Mouse (Mus musculus) stomach, embryonic 14.5 days (tissue): Measurements from ENCODE around the gene Gpr1. TPM values are rescaled to one million over a fixed set of nuclear protein-coding genes. Genes with fewer than 3 reads are reported as not detected.
"Not testable (repeated sequence)": the region's sequence is repeated elsewhere in the genome, so short reads cannot be mapped to it uniquely, and the experiment has no call there.

Experiments
- ATAC-seq: fragments of 200-750 bp; cut with Nextera tagmentation; 2 replicates; pipeline ENCODE4 v1.8.0; 2017; ENCODE audit warnings: low read depth, moderate TSS enrichment; ENCODE audit not compliant: insufficient number of reproducible peaks, insufficient read depth, low FRiP score
- H3K27ac ChIP-seq: fragments of 300-500 bp; sonication (generic); 2 replicates; pipeline ENCODE4 v1.5.1; 2014; ENCODE audit warnings: mild to moderate bottlenecking, low read length, moderate library complexity, mixed read lengths
- H3K27me3 ChIP-seq: fragments of 300-500 bp; sonication (generic); 2 replicates; pipeline ENCODE4 v1.6.1; 2014; ENCODE audit warnings: low read length, control low read depth, mixed read lengths; ENCODE audit not compliant: control insufficient read depth, insufficient read depth
- H3K36me3 ChIP-seq: fragments of 300-500 bp; sonication (generic); 2 replicates; pipeline ENCODE4 v1.6.1; 2014; ENCODE audit warnings: mild to moderate bottlenecking, control low read depth, low read length, moderate library complexity, mixed read lengths; ENCODE audit not compliant: control insufficient read depth, insufficient read depth
- H3K4me1 ChIP-seq: fragments of 300-500 bp; sonication (generic); 2 replicates; pipeline ENCODE4 v1.6.1; 2014; ENCODE audit warnings: low read length, control low read depth, mixed read lengths; ENCODE audit not compliant: control insufficient read depth, insufficient read depth
- H3K4me2 ChIP-seq: fragments of 300-500 bp; sonication (generic); replicated peaks from 2 replicates; pipeline ENCODE4 v1.6.1; 2014; ENCODE audit warnings: low read depth, low read length, control low read depth
- H3K4me3 ChIP-seq: fragments of 300-500 bp; sonication (generic); 2 replicates; pipeline ENCODE4 v1.5.1; 2014; ENCODE audit warnings: low read depth, low read length, control low read depth
- H3K9ac ChIP-seq: fragments of 300-500 bp; sonication (generic); replicated peaks from 2 replicates; pipeline ENCODE4 v1.6.1; 2014; ENCODE audit warnings: low read depth, mild to moderate bottlenecking, control low read depth, low read length, moderate library complexity, mixed read lengths
- H3K9me3 ChIP-seq: fragments of 300-500 bp; sonication (generic); 2 replicates; pipeline ENCODE4 v1.6.1; 2016; ENCODE audit warnings: low read depth, low read length, control low read depth; ENCODE audit not compliant: control insufficient read depth
- WGBS: fragments of 180-500 bp; shearing (Covaris S2); extraction: QIAGEN DNeasy Blood & Tissue Kit; methylation state at CpG from one replicate; pipeline ENCODE4 v1.1.7; 2014; 5-methylcytosine and 5-hydroxymethylcytosine counted together
- polyA plus RNA-seq: library from polyadenylated mRNA; unstranded; fragments of >200 nt; fragmentation: Nextera tagmentation; extraction: Ambion mirVana; gene quantifications from 2 replicates; pipeline ENCODE4 v1.2.1, GENCODE M21; 2014

The Gpr1 gene
- polyA plus RNA-seq, 1 experiment from 2014 or later = 0.13 TPM

DNA sequence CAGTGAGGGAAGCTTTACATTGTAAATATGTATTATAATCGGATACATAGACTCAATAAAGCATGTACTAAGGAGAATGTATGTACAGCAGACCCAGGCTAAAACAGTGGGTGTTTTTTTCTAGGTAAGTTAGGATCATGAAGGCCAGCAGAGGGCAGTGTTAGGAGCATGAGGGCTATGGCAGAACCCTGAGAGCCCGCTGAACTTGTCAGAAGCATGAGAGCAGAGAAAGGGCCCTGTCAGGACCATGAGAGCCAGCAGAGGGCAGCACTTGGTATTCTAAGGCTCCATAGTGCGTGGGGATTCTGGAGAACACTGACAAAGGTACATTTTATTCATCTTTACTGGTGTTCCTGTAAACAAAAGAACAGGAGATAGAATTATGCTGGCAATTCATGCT, 33.3 kb downstream of the Gpr1 start:
- peaks cover 7% of the 10 kb centered on the region; the same call in 1 of the 2 replicates for H3K4me1 ChIP-seq
- no peaks in the 10 kb centered on the region for H3K27me3 ChIP-seq
- H3K9me3 ChIP-seq = no peaks in the 10 kb centered on the region
- 5% methylated on average over 3 of the region's 3 CpGs for WGBS
- no peak overlapping the region for H3K27ac ChIP-seq
- peak; percentile 77 for ATAC-seq
- no peak overlapping the region for H3K4me2 ChIP-seq
- H3K4me3 ChIP-seq = no peak overlapping the region
- peaks cover 18% of the 10 kb centered on the region for H3K36me3 ChIP-seq
- no peak overlapping the region for H3K9ac ChIP-seq

DNA sequence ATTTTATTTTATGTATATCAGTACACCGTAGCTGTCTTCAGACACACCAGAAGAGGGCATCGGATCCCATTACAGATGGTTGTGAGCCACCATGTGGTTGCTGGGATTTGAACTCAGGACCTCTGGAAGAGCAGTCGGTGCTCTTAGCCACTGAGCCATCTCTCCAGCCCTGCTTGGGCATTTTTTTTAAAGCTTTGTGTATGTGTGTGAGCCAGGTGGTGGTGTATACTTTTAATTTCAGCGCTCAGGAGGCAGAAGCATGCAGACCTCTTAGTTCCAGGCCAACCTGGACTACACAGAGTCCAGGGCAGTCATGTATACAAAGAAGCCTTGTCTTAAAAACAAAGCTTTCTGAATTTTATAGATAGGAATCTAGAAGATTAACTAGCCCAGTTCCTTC, 33.8 kb downstream of the Gpr1 start:
- H3K27ac ChIP-seq, H3K4me1 ChIP-seq, H3K27me3 ChIP-seq, H3K4me3 ChIP-seq, H3K9ac ChIP-seq, ATAC-seq, H3K4me2 ChIP-seq, H3K9me3 ChIP-seq: not testable (repeated sequence)
- 71% methylated on average over 4 of the region's 4 CpGs for WGBS
- H3K36me3 ChIP-seq = peaks cover 18% of the 10 kb centered on the region

DNA sequence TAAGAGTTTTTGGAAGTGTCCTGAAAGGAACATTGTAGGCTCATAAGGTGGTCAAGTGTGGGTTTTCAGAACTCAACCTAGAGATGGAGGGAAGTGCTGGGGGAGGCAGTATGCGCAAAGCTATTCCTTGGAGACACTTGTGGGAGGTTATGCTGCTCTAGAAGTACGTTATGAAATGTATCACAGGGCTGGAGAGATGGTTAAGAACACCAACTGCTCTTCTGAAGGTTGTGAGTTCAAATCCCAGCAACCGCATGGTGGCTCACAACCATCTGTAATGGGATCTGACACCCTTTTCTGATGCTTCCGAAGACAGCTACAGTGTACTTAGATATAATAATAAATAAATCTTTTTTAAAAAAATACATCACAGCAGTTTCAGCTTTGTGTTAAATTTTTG, 34.2 kb downstream of the Gpr1 start:
- H3K9ac ChIP-seq = no peak overlapping the region
- no peaks in the 10 kb centered on the region for H3K27me3 ChIP-seq
- WGBS = 91% methylated on average over 4 of the region's 4 CpGs
- peaks cover 10% of the 10 kb centered on the region; the same call in 1 of the 2 replicates for H3K4me1 ChIP-seq
- no peak overlapping the region for H3K27ac ChIP-seq
- H3K4me3 ChIP-seq = no peak overlapping the region
- ATAC-seq = no peak
- peaks cover 18% of the 10 kb centered on the region for H3K36me3 ChIP-seq
- H3K4me2 ChIP-seq = no peak overlapping the region
- H3K9me3 ChIP-seq = no peaks in the 10 kb centered on the region

GRCm38 (mm10) chr1:63178308-63178707, 36.0 kb downstream of the Gpr1 start:
- WGBS = 70% methylated on average over 3 of the region's 3 CpGs
- Histone ChIP-seq H3K27ac (no peak overlapping the region), H3K27me3 (no peaks in the 10 kb centered on the region), H3K9ac (peak overlapping the region; percentile 97; the same call in 1 of the 2 replicates), H3K36me3 (peaks cover 18% of the 10 kb centered on the region), H3K9me3 (no peaks in the 10 kb centered on the region), H3K4me2 (peak overlapping the region; percentile 57), H3K4me1 (peaks cover 10% of the 10 kb centered on the region; the same call in 1 of the 2 replicates), H3K4me3 (peak overlapping the region; percentile 68)
- no peak for ATAC-seq

- H3K4me2 ChIP-seq = peak within 1 kb of the TSS; percentile 67
- peak within 1 kb of the TSS; percentile 91 for H3K27ac ChIP-seq
- peak; percentile 91 for ATAC-seq
- no peaks in the 10 kb centered on the region for H3K9me3 ChIP-seq
- WGBS = under 1% methylated on average over 72 of the region's 72 CpGs
- peak within 1 kb of the TSS; percentile 68 for H3K4me3 ChIP-seq
- H3K36me3 ChIP-seq = peaks cover 19% of the 10 kb centered on the region
- H3K4me1 ChIP-seq = peaks cover 10% of the 10 kb centered on the region; the same call in 1 of the 2 replicates
- peak within 1 kb of the TSS; percentile 97 for H3K9ac ChIP-seq
- H3K27me3 ChIP-seq = no peaks in the 10 kb centered on the region
These were observed 37.5 kb downstream of the Gpr1 start, which contains the start of the genes Eef1b2 and Ndufs1 for GRCm38 (mm10) chr1:63176604-63177421. TSS of gene Eef1b2 (plus strand) at chr1:63176825. TSS of gene Ndufs1 (minus strand) at chr1:63176833.

GRCm38 (mm10) chr1:63176259-63176603, 38.1 kb downstream of the Gpr1 start:
- peak overlapping the region; percentile 67 for H3K4me2 ChIP-seq
- H3K27ac ChIP-seq = peak overlapping the region; percentile 91; the same call in 1 of the 2 replicates
- peaks cover 23% of the 10 kb centered on the region for H3K36me3 ChIP-seq
- H3K9me3 ChIP-seq = no peaks in the 10 kb centered on the region
- peak overlapping the region; percentile 62 for H3K9ac ChIP-seq
- no peaks in the 10 kb centered on the region for H3K27me3 ChIP-seq
- under 1% methylated on average over 14 of the region's 14 CpGs for WGBS
- peak overlapping the region; percentile 68 for H3K4me3 ChIP-seq
- peaks cover 10% of the 10 kb centered on the region; the same call in 1 of the 2 replicates for H3K4me1 ChIP-seq
- peak; percentile 40; the same call in 1 of the 2 replicates for ATAC-seq

- H3K4me2 ChIP-seq = peak overlapping the region; percentile 67
- H3K9me3 ChIP-seq = no peaks in the 10 kb centered on the region
- ATAC-seq = no peak
- peak overlapping the region; percentile 62 for H3K9ac ChIP-seq
- H3K4me3 ChIP-seq = peak overlapping the region; percentile 68
- WGBS = 8% methylated on average over 11 of the region's 11 CpGs
- H3K4me1 ChIP-seq = peaks cover 10% of the 10 kb centered on the region; the same call in 1 of the 2 replicates
- H3K27ac ChIP-seq = peak overlapping the region; percentile 91; the same call in 1 of the 2 replicates
- peaks cover 23% of the 10 kb centered on the region for H3K36me3 ChIP-seq
- no peaks in the 10 kb centered on the region for H3K27me3 ChIP-seq
These were observed 38.5 kb downstream of the Gpr1 start for GRCm38 (mm10) chr1:63175853-63176252.

GRCm38 (mm10) chr1:63168638-63169037, 45.7 kb downstream of the Gpr1 start:
- Histone ChIP-seq H3K9ac (no peak overlapping the region), H3K27ac (no peak overlapping the region), H3K27me3 (no peaks in the 10 kb centered on the region), H3K4me2 (no peak overlapping the region), H3K4me3 (no peak overlapping the region), H3K4me1 (no peaks in the 10 kb centered on the region), H3K36me3 (peaks cover 49% of the 10 kb centered on the region), H3K9me3 (no peaks in the 10 kb centered on the region)
- no peak for ATAC-seq
- 66% methylated on average over 2 of the region's 2 CpGs for WGBS
